Mouse (Mus musculus) hindbrain, embryonic 10.5 days (tissue): ENCODE measurements at regions not wholly inside any gene's neighbourhood (a gene's known extent, or its start where the extent isn't known, plus 50 kb on each side); places are given as distances from the start of the nearest gene placed in this dataset.

Source experiments
- DNase-seq: peaks from one replicate; pipeline ENCODE4 v3.0.0-alpha.2; 2017; ENCODE audit warnings: low spot score
- H3K27ac ChIP-seq: fragments of 300-500 bp; sonication (generic); 2 replicates; pipeline ENCODE4 v1.5.1; 2016; ENCODE audit warnings: mild to moderate bottlenecking, moderate library complexity
- H3K27me3 ChIP-seq: fragments of 300-500 bp; sonication (generic); 2 replicates; pipeline ENCODE4 v1.6.1; 2016; ENCODE audit warnings: mild to moderate bottlenecking; ENCODE audit not compliant: poor library complexity, insufficient read depth, severe bottlenecking
- H3K36me3 ChIP-seq: fragments of 300-500 bp; sonication (generic); 2 replicates; pipeline ENCODE4 v1.6.1; 2016; ENCODE audit warnings: mild to moderate bottlenecking, moderate library complexity
- H3K4me1 ChIP-seq: fragments of 300-500 bp; sonication (generic); replicated peaks from 2 replicates; pipeline ENCODE4 v1.6.1; 2016; ENCODE audit warnings: mild to moderate bottlenecking
- H3K4me3 ChIP-seq: fragments of 300-500 bp; sonication (generic); 2 replicates; pipeline ENCODE4 v1.5.1; 2016; ENCODE audit warnings: mild to moderate bottlenecking, moderate library complexity
- H3K9me3 ChIP-seq: fragments of 300-500 bp; sonication (generic); 2 replicates; pipeline ENCODE4 v1.6.1; 2016; ENCODE audit warnings: mild to moderate bottlenecking, moderate library complexity
- WGBS: fragments of 180-500 bp; shearing (Covaris S2); methylation state at CpG from one replicate; pipeline ENCODE4 v1.1.7; 2016; 5-methylcytosine and 5-hydroxymethylcytosine counted together

DNA sequence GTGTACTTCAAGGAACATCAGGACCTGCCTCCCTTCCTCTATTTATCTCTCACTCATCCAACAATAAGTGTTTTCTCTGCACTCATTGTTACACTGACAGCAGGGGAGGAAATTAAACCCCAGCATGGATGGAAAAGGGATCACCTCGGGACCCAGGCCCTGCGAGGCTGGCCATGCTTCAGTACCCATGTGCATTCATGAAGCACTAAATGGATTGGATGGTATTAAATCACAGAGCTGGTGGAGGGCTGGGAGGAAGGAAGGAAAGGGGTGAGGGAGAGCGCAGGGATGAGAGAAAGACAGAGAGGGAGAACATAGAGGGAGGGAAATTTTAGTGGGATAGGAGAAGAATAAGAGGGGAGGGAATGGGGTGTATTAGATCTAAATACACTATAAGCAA lies 59.7 kb upstream of the Ppm1h start:
- WGBS = 42% methylated on average over 3 of the region's 3 CpGs
- Histone ChIP-seq H3K4me1 (peaks cover 7% of the 10 kb centered on the region), H3K27ac (no peak overlapping the region), H3K27me3 (no peaks in the 10 kb centered on the region), H3K9me3 (no peaks in the 10 kb centered on the region), H3K4me3 (no peak overlapping the region), H3K36me3 (no peaks in the 10 kb centered on the region)
- DNase-seq = no peak

DNA sequence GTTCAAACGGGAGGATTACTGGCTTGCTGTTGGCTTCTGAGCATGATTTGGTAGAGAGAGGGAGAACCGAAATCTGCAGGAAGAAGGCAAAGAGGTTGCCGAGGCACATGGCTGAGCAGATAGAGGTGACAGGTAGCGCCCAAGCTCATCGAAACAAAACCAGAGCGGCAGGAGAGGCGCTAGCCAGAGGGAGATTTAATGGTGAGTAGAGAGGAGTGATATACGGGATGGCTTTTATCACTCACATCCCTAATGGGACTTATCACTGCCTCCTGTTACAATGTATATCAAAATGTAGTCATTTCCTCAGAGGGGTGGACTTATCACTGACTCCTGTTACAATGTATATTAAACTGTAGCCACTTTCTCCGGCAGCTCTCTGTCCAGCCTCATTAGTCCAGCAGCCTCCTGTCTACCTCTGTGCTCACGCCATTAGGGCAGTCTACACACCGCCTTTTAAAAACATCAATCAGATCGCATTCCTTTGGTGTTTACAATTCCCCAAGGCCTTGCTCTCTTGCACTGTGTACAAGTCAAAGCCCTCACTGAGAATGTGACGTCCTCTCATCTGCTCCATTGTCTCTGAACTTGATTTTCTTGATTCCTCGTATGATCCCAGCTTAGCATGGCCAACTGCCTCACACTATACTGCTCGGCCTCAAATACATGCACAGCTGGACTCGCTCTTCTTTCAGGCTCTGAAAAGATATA lies 59.0 kb upstream of the Ppm1h start:
- no peak overlapping the region for H3K4me3 ChIP-seq
- no peaks in the 10 kb centered on the region for H3K36me3 ChIP-seq
- H3K27me3 ChIP-seq = no peaks in the 10 kb centered on the region
- H3K9me3 ChIP-seq = no peaks in the 10 kb centered on the region
- H3K27ac ChIP-seq = no peak overlapping the region
- DNase-seq = no peak
- H3K4me1 ChIP-seq = peaks cover 7% of the 10 kb centered on the region
- 76% methylated on average over 16 of the region's 16 CpGs for WGBS
